Mouse (Mus musculus) heart, embryonic 12.5 days (tissue): ENCODE results near the gene Slpi. TPM values are rescaled to one million over a fixed set of nuclear protein-coding genes. Genes with fewer than 3 reads are reported as not detected.

Experiments
- microRNA-seq: library from miRNA; unstranded; fragments of <30 nt; microRNA quantifications from one replicate; pipeline ENCODE4, GENCODE M21; 2017
- polyA plus RNA-seq: library from polyadenylated mRNA; unstranded; fragments of >200 nt; fragmentation: Nextera tagmentation; extraction: Ambion mirVana; gene quantifications from 2 replicates; pipeline ENCODE4 v1.2.1, GENCODE M21; 2016

Gene Slpi
- polyA plus RNA-seq, 1 experiment from 2014 or later = 1.2 TPM

Small RNA genes within 50 kb of the gene (microRNA-seq; reads per million reads assigned to microRNA genes)
- not detected for gene Mir7678

Other genes with a start within 250 kb of the Slpi start
- 0.15 and 0.18 TPM in 2 replicates for gene Kcns1, start 218.0 kb downstream of the Slpi start, polyA plus RNA-seq
- not detected in 2 replicates for gene Wfdc5, start 206.4 kb downstream of the Slpi start, polyA plus RNA-seq
- gene Wfdc12, start 198.5 kb downstream of the Slpi start, polyA plus RNA-seq = not detected in 2 replicates
- gene Wfdc15a, start 189.0 kb downstream of the Slpi start, polyA plus RNA-seq = not detected in 2 replicates
- not detected in 2 replicates for gene Wfdc15b, start 167.4 kb downstream of the Slpi start, polyA plus RNA-seq
- not detected in 2 replicates for gene Svs2, start 150.6 kb downstream of the Slpi start, polyA plus RNA-seq
- not detected in 2 replicates for gene Svs3b, start 132.5 kb downstream of the Slpi start, polyA plus RNA-seq
- not detected in 2 replicates for gene Svs4, start 110.6 kb downstream of the Slpi start, polyA plus RNA-seq
- gene Svs3a, start 99.8 kb downstream of the Slpi start, polyA plus RNA-seq = not detected in 2 replicates
- gene Svs6, start 72.3 kb downstream of the Slpi start, polyA plus RNA-seq = not detected in 2 replicates
- gene Svs5, start 56.4 kb downstream of the Slpi start, polyA plus RNA-seq = not detected in 2 replicates
- gene Rbpjl, start 14.0 kb upstream of the Slpi start, polyA plus RNA-seq = 0.19 and 0.28 TPM in 2 replicates
- 6.2 and 6.4 TPM in 2 replicates for gene Matn4, start 16.1 kb upstream of the Slpi start, polyA plus RNA-seq
- gene Sdc4, start 54.8 kb upstream of the Slpi start, polyA plus RNA-seq = 40.1 and 40.6 TPM in 2 replicates
- gene Sys1, start 67.9 kb upstream of the Slpi start, polyA plus RNA-seq = 36.4 and 40.3 TPM in 2 replicates
- gene Gm20458, start 71.9 kb upstream of the Slpi start, polyA plus RNA-seq = 11.8 and 16.9 TPM in 2 replicates
- 0.19 TPM in 1 of 2 replicates, not detected in the other for gene Trp53tg5, start 84.6 kb upstream of the Slpi start, polyA plus RNA-seq
- gene Dbndd2, start 97.0 kb upstream of the Slpi start, polyA plus RNA-seq = 7.3 and 11.3 TPM in 2 replicates
- gene Pigt, start 108.4 kb upstream of the Slpi start, polyA plus RNA-seq = 53.4 and 54.3 TPM in 2 replicates
- gene Wfdc2, start 173.3 kb upstream of the Slpi start, polyA plus RNA-seq = 3.1 and 3.3 TPM in 2 replicates
- gene Spint3, start 184.4 kb upstream of the Slpi start, polyA plus RNA-seq = not detected in 2 replicates
- 0.29 and 0.32 TPM in 2 replicates for gene Wfdc6a, start 196.4 kb upstream of the Slpi start, polyA plus RNA-seq
- not detected in 2 replicates for gene Eppin, start 204.5 kb upstream of the Slpi start, polyA plus RNA-seq
- not detected in 2 replicates for gene Wfdc6b, start 224.4 kb upstream of the Slpi start, polyA plus RNA-seq
- gene Wfdc8, start 224.5 kb upstream of the Slpi start, polyA plus RNA-seq = not detected in 2 replicates
- not detected in 2 replicates for gene Wfdc16, start 249.7 kb upstream of the Slpi start, polyA plus RNA-seq